Mouse (Mus musculus) heart, embryonic 13.5 days (tissue): Measurements from ENCODE around the gene Ccm2. TPM values are rescaled to one million over a fixed set of nuclear protein-coding genes. Genes with fewer than 3 reads are reported as not detected.

Source experiments
- ATAC-seq: fragments of 200-750 bp; cut with Nextera tagmentation; 2 replicates; pipeline ENCODE4 v1.8.0; 2017; ENCODE audit warnings: moderate TSS enrichment; ENCODE audit not compliant: insufficient number of reproducible peaks, low FRiP score, low TSS enrichment; ENCODE audit errors: extremely low read depth
- H3K27ac ChIP-seq: fragments of 300-500 bp; sonication (generic); replicated peaks from 2 replicates; pipeline ENCODE4 v1.5.1; 2015; ENCODE audit warnings: moderate library complexity, mild to moderate bottlenecking, inconsistent platforms
- H3K27me3 ChIP-seq: fragments of 300-500 bp; sonication (generic); replicated peaks from 2 replicates; pipeline ENCODE4 v1.6.1; 2015; ENCODE audit warnings: mild to moderate bottlenecking, inconsistent platforms
- H3K36me3 ChIP-seq: fragments of 300-500 bp; sonication (generic); 2 replicates; pipeline ENCODE4 v1.6.1; 2015; ENCODE audit warnings: mild to moderate bottlenecking, inconsistent platforms
- H3K4me1 ChIP-seq: fragments of 300-500 bp; sonication (generic); 2 replicates; pipeline ENCODE4 v1.6.1; 2015; ENCODE audit warnings: inconsistent platforms
- H3K4me2 ChIP-seq: fragments of 300-500 bp; sonication (generic); 2 replicates; pipeline ENCODE4 v1.6.1; 2015; ENCODE audit warnings: inconsistent platforms, mild to moderate bottlenecking, moderate library complexity
- H3K4me3 ChIP-seq: fragments of 300-500 bp; sonication (generic); 2 replicates; pipeline ENCODE4 v1.5.1; 2015; ENCODE audit warnings: moderate library complexity, mild to moderate bottlenecking, inconsistent platforms
- H3K9ac ChIP-seq: fragments of 300-500 bp; sonication (generic); 2 replicates; pipeline ENCODE4 v1.6.1; 2015; ENCODE audit warnings: inconsistent platforms, mild to moderate bottlenecking, moderate library complexity
- H3K9me3 ChIP-seq: fragments of 300-500 bp; sonication (generic); 2 replicates; pipeline ENCODE4 v1.6.1; 2016; ENCODE audit warnings: inconsistent platforms
- WGBS: fragments of 180-500 bp; shearing (Covaris S2); methylation state at CpG from one replicate; pipeline ENCODE4 v1.1.7; 2015; ENCODE audit warnings: mixed read lengths; 5-methylcytosine and 5-hydroxymethylcytosine counted together
- polyA plus RNA-seq: library from polyadenylated mRNA; unstranded; fragments of >200 nt; fragmentation: Nextera tagmentation; extraction: Ambion mirVana; gene quantifications from 2 replicates; pipeline ENCODE4 v1.2.1, GENCODE M21; 2015

Gene Ccm2
- 54.3 and 59.7 TPM in 2 replicates for polyA plus RNA-seq

GRCm38 (mm10) chr11:6546205-6547013 lies at the start of gene Ccm2:
TSS of gene Ccm2 (plus strand) at chr11:6546887.
- ATAC-seq = peak; percentile 95
- H3K9ac ChIP-seq = peak within 1 kb of the TSS; percentile 94
- H3K27me3 ChIP-seq = no peaks in the 10 kb centered on the region
- H3K9me3 ChIP-seq = no peaks in the 10 kb centered on the region
- WGBS = 0% methylated on average over 37 of the region's 57 CpGs
- peaks cover 7% of the 10 kb centered on the region; the same call in 1 of the 2 replicates for H3K36me3 ChIP-seq
- H3K4me2 ChIP-seq = peak within 1 kb of the TSS; percentile 87
- peak within 1 kb of the TSS; percentile 98 for H3K27ac ChIP-seq
- H3K4me1 ChIP-seq = peaks cover 25% of the 10 kb centered on the region
- peak within 1 kb of the TSS; percentile 91 for H3K4me3 ChIP-seq

- Histone ChIP-seq H3K27me3 (no peaks in the 10 kb centered on the region), H3K4me3 (no peak overlapping the region), H3K27ac (no peak overlapping the region), H3K4me1 (no peaks in the 10 kb centered on the region), H3K36me3 (no peaks in the 10 kb centered on the region), H3K4me2 (no peak overlapping the region), H3K9me3 (no peaks in the 10 kb centered on the region), H3K9ac (no peak overlapping the region)
- WGBS = 70% methylated on average over 12 of the region's 12 CpGs
- ATAC-seq = no peak
Observed at GRCm38 (mm10) chr11:6497311-6497948, 49.3 kb upstream of the Ccm2 start.

GRCm38 (mm10) chr11:6502506-6502905 lies 44.2 kb upstream of the Ccm2 start:
- Histone ChIP-seq H3K4me1 (no peaks in the 10 kb centered on the region), H3K27ac (no peak overlapping the region), H3K9me3 (no peaks in the 10 kb centered on the region), H3K27me3 (no peaks in the 10 kb centered on the region), H3K36me3 (no peaks in the 10 kb centered on the region), H3K9ac (no peak overlapping the region), H3K4me2 (no peak overlapping the region), H3K4me3 (no peak overlapping the region)
- no peak for ATAC-seq
- WGBS = 83% methylated on average over 2 of the region's 2 CpGs

GRCm38 (mm10) chr11:6504226-6504625 lies 42.5 kb upstream of the Ccm2 start:
- H3K4me2 ChIP-seq = no peak overlapping the region
- no peak for ATAC-seq
- H3K4me1 ChIP-seq = no peaks in the 10 kb centered on the region
- no peaks in the 10 kb centered on the region for H3K36me3 ChIP-seq
- 62% methylated on average over 3 of the region's 3 CpGs for WGBS
- H3K4me3 ChIP-seq = no peak overlapping the region
- no peaks in the 10 kb centered on the region for H3K27me3 ChIP-seq
- no peaks in the 10 kb centered on the region for H3K9me3 ChIP-seq
- no peak overlapping the region for H3K9ac ChIP-seq
- no peak overlapping the region for H3K27ac ChIP-seq

- no peak overlapping the region for H3K9ac ChIP-seq
- no peak overlapping the region for H3K4me3 ChIP-seq
- no peaks in the 10 kb centered on the region for H3K9me3 ChIP-seq
- 81% methylated on average over 6 of the region's 6 CpGs for WGBS
- H3K4me1 ChIP-seq = no peaks in the 10 kb centered on the region
- no peak overlapping the region for H3K27ac ChIP-seq
- H3K27me3 ChIP-seq = no peaks in the 10 kb centered on the region
- no peak overlapping the region for H3K4me2 ChIP-seq
- no peaks in the 10 kb centered on the region for H3K36me3 ChIP-seq
- no peak for ATAC-seq
Observed at GRCm38 (mm10) chr11:6504689-6505088, 42.0 kb upstream of the Ccm2 start.

- H3K4me2 ChIP-seq = no peak overlapping the region
- WGBS = 80% methylated on average over 9 of the region's 9 CpGs
- no peak overlapping the region for H3K9ac ChIP-seq
- H3K27me3 ChIP-seq = no peaks in the 10 kb centered on the region
- no peak overlapping the region for H3K27ac ChIP-seq
- H3K4me1 ChIP-seq = no peaks in the 10 kb centered on the region
- no peak for ATAC-seq
- no peaks in the 10 kb centered on the region for H3K36me3 ChIP-seq
- no peak overlapping the region for H3K4me3 ChIP-seq
- no peaks in the 10 kb centered on the region for H3K9me3 ChIP-seq
Observed at GRCm38 (mm10) chr11:6506516-6506915, 40.2 kb upstream of the Ccm2 start.

- Histone ChIP-seq H3K4me1 (no peaks in the 10 kb centered on the region), H3K9ac (no peak overlapping the region), H3K4me2 (no peak overlapping the region), H3K9me3 (no peaks in the 10 kb centered on the region), H3K27ac (no peak overlapping the region), H3K27me3 (no peaks in the 10 kb centered on the region), H3K4me3 (no peak overlapping the region), H3K36me3 (no peaks in the 10 kb centered on the region)
- WGBS = 52% methylated on average over 1 of the region's 1 CpGs
- ATAC-seq = no peak
Observed at GRCm38 (mm10) chr11:6508269-6508876, 38.3 kb upstream of the Ccm2 start.

GRCm38 (mm10) chr11:6514837-6515236 lies 31.9 kb upstream of the Ccm2 start:
- peaks cover 4% of the 10 kb centered on the region; the same call in 1 of the 2 replicates for H3K27me3 ChIP-seq
- peaks cover 6% of the 10 kb centered on the region; the same call in 1 of the 2 replicates for H3K4me1 ChIP-seq
- no peak overlapping the region for H3K4me2 ChIP-seq
- 23% methylated on average over 7 of the region's 7 CpGs for WGBS
- no peak for ATAC-seq
- H3K4me3 ChIP-seq = no peak overlapping the region
- no peak overlapping the region for H3K27ac ChIP-seq
- H3K9me3 ChIP-seq = no peaks in the 10 kb centered on the region
- no peaks in the 10 kb centered on the region for H3K36me3 ChIP-seq
- H3K9ac ChIP-seq = no peak overlapping the region

- 63% methylated on average over 11 of the region's 11 CpGs for WGBS
- H3K9ac ChIP-seq = no peak overlapping the region
- H3K27me3 ChIP-seq = 0 out of 2 replicates have a peak, but pooled peaks cover 4% of the 10 kb centered on the region
- no peak overlapping the region for H3K4me3 ChIP-seq
- peaks cover 13% of the 10 kb centered on the region for H3K36me3 ChIP-seq
- ATAC-seq = no peak
- peaks cover 6% of the 10 kb centered on the region; the same call in 1 of the 2 replicates for H3K4me1 ChIP-seq
- H3K9me3 ChIP-seq = no peaks in the 10 kb centered on the region
- no peak overlapping the region for H3K27ac ChIP-seq
- no peak overlapping the region for H3K4me2 ChIP-seq
Observed at GRCm38 (mm10) chr11:6519491-6520033, 27.1 kb upstream of the Ccm2 start.

- no peak within 1 kb of the TSS for H3K9ac ChIP-seq
- H3K4me1 ChIP-seq = no peaks in the 10 kb centered on the region
Observed at GRCm38 (mm10) chr11:6520507-6521173, 26.0 kb upstream of the Ccm2 start, which contains the start of gene Myo1g. TSS of gene Myo1g (minus strand) at chr11:6520965.

More at GRCm38 (mm10) chr11:6520507-6521173, 26.0 kb upstream of the Ccm2 start, which contains the start of gene Myo1g:
- H3K27me3 ChIP-seq = 0 out of 2 replicates have a peak, but pooled peaks cover 4% of the 10 kb centered on the region
- no peaks in the 10 kb centered on the region for H3K9me3 ChIP-seq
- H3K4me3 ChIP-seq = no peak within 1 kb of the TSS
- WGBS = 65% methylated on average over 7 of the region's 7 CpGs
- no peak for ATAC-seq
- H3K27ac ChIP-seq = no peak within 1 kb of the TSS
- H3K36me3 ChIP-seq = peaks cover 24% of the 10 kb centered on the region
- no peak within 1 kb of the TSS for H3K4me2 ChIP-seq
